In genomic region chr14:54366581-54366980, GRCm38 (mm10) we compare ENCODE assay signal across 19 mouse cellular contexts. TPM values are rescaled to one million over a fixed set of nuclear protein-coding genes. Genes with fewer than 3 reads are reported as not detected.
DNase-seq lines count a peak whose midpoint lies in the region; ATAC-seq lines count a peak whose summit lies in the region.
"Had no signal": no experiment of that assay in that cellular context is flagged by ENCODE, and none has a peak within 500 bp of the region (broad histone marks: within the 10 kb centered on the region; RNA-seq: fewer than 3 reads in every experiment).

No protein-coding gene starts in this region.

- H3K27ac ChIP-seq in heart, embryonic 10.5 days = no peak overlapping the region
- H3K27ac ChIP-seq in heart, embryonic 11.5 days (ENCODE audit: low read depth, low read length) = no peak overlapping the region
- no peak overlapping the region for H3K27ac ChIP-seq in midbrain, embryonic 11.5 days (ENCODE audit: low read depth, low read length)
- H3K27ac ChIP-seq in midbrain, embryonic 10.5 days (replicated peaks) = no peak overlapping the region
- H3K27ac ChIP-seq: embryonic facial prominence, embryonic 13.5 days; forebrain, embryonic 12.5 days; heart, embryonic 15.5 days; hindbrain, embryonic 13.5 days; hindbrain, postnatal 0 days had no signal

- 94% methylated on average over 10 of the region's 10 CpGs for WGBS in heart, embryonic 10.5 days
- 86% methylated on average over 10 of the region's 10 CpGs for WGBS in heart, embryonic 11.5 days (ENCODE audit: insufficient replicate concordance)
- WGBS in midbrain, embryonic 11.5 days = 94% methylated on average over 10 of the region's 10 CpGs
- 97% methylated on average over 10 of the region's 10 CpGs for WGBS in midbrain, embryonic 10.5 days

- H3K4me3 ChIP-seq in heart, embryonic 10.5 days = no peak overlapping the region
- no peak overlapping the region for H3K4me3 ChIP-seq in heart, embryonic 11.5 days (ENCODE audit: low read depth, low read length)
- no peak overlapping the region for H3K4me3 ChIP-seq in midbrain, embryonic 11.5 days (ENCODE audit: low read depth, low read length)
- no peak overlapping the region for H3K4me3 ChIP-seq in midbrain, embryonic 10.5 days
- H3K4me3 ChIP-seq: embryonic facial prominence, embryonic 13.5 days; forebrain, embryonic 12.5 days; heart, embryonic 15.5 days; hindbrain, embryonic 13.5 days had no signal

- no peaks in the 10 kb centered on the region for H3K4me1 ChIP-seq in heart, embryonic 10.5 days
- H3K4me1 ChIP-seq in heart, embryonic 11.5 days (ENCODE audit: control insufficient read depth, insufficient read depth, low read length) = peaks cover 6% of the 10 kb centered on the region; the same call in 1 of the 2 replicates
- peaks cover 4% of the 10 kb centered on the region for H3K4me1 ChIP-seq in midbrain, embryonic 11.5 days (ENCODE audit: control insufficient read depth, insufficient read depth, low read length)
- peaks cover 7% of the 10 kb centered on the region for H3K4me1 ChIP-seq in midbrain, embryonic 10.5 days

- H3K27me3 ChIP-seq in heart, embryonic 10.5 days (ENCODE audit: insufficient read depth, poor library complexity, severe bottlenecking) = no peaks in the 10 kb centered on the region
- H3K27me3 ChIP-seq in heart, embryonic 11.5 days (ENCODE audit: control insufficient read depth, insufficient read depth, low read length) = no peaks in the 10 kb centered on the region
- H3K27me3 ChIP-seq in midbrain, embryonic 11.5 days (ENCODE audit: control insufficient read depth, insufficient read depth, low read length) = no peaks in the 10 kb centered on the region
- H3K27me3 ChIP-seq in midbrain, embryonic 10.5 days (ENCODE audit: low read depth, poor library complexity, severe bottlenecking) = no peaks in the 10 kb centered on the region
- H3K27me3 ChIP-seq: embryonic facial prominence, embryonic 13.5 days; forebrain, embryonic 12.5 days; heart, embryonic 15.5 days; hindbrain, embryonic 13.5 days had no signal

- no peak overlapping the region for H3K4me2 ChIP-seq in heart, embryonic 11.5 days
- no peak overlapping the region for H3K4me2 ChIP-seq in midbrain, embryonic 11.5 days
- H3K4me2 ChIP-seq: embryonic facial prominence, embryonic 13.5 days; forebrain, embryonic 12.5 days; heart, embryonic 15.5 days; hindbrain, embryonic 13.5 days had no signal

- no peak for ATAC-seq in heart, embryonic 11.5 days (replicated peaks; ENCODE audit: insufficient number of reproducible peaks, low FRiP score, low TSS enrichment)
- no peak for ATAC-seq in midbrain, embryonic 11.5 days (ENCODE audit: low FRiP score)
- ATAC-seq: forebrain, embryonic 16.5 days; hindbrain, postnatal 0 days had no signal

- no peak overlapping the region for H3K9ac ChIP-seq in heart, embryonic 11.5 days (ENCODE audit: low read depth, low read length)
- H3K9ac ChIP-seq in midbrain, embryonic 11.5 days (ENCODE audit: low read length) = no peak overlapping the region
- H3K9ac ChIP-seq: embryonic facial prominence, embryonic 13.5 days; forebrain, embryonic 12.5 days; heart, embryonic 15.5 days; hindbrain, embryonic 13.5 days had no signal

- peaks cover 80% of the 10 kb centered on the region for H3K36me3 ChIP-seq in heart, embryonic 10.5 days
- peaks cover 38% of the 10 kb centered on the region for H3K36me3 ChIP-seq in heart, embryonic 11.5 days (ENCODE audit: control insufficient read depth, insufficient read depth, low read length)
- peaks cover 34% of the 10 kb centered on the region for H3K36me3 ChIP-seq in midbrain, embryonic 11.5 days (ENCODE audit: control insufficient read depth, insufficient read depth, low read length)
- peaks cover 89% of the 10 kb centered on the region for H3K36me3 ChIP-seq in midbrain, embryonic 10.5 days

- no peaks in the 10 kb centered on the region for H3K9me3 ChIP-seq in heart, embryonic 10.5 days
- no peaks in the 10 kb centered on the region for H3K9me3 ChIP-seq in heart, embryonic 11.5 days (replicated peaks; ENCODE audit: control insufficient read depth, low read length)
- no peaks in the 10 kb centered on the region for H3K9me3 ChIP-seq in midbrain, embryonic 11.5 days (ENCODE audit: control insufficient read depth, low read length)
- H3K9me3 ChIP-seq in midbrain, embryonic 10.5 days (replicated peaks) = peaks cover 10% of the 10 kb centered on the region; the same call in 1 of the 2 replicates
- H3K9me3 ChIP-seq: embryonic facial prominence, embryonic 13.5 days; heart, embryonic 15.5 days; hindbrain, embryonic 13.5 days had no signal

- DNase-seq in heart, embryonic 10.5 days (ENCODE audit: low spot score) = peak; percentile 66
- peak; percentile 12 for DNase-seq in midbrain, embryonic 11.5 days (ENCODE audit: low spot score, missing footprints)
- no peak for DNase-seq in midbrain, embryonic 10.5 days (ENCODE audit: low spot score)
- peak; percentile 38 for DNase-seq in heart, postnatal 4 days
- no peak for DNase-seq in neural tube, embryonic 10.5 days (ENCODE audit: extremely low spot score, low spot score)
- DNase-seq: adrenal gland, adult 2 months; adrenal gland, postnatal 25 days; cerebellum, adult 18-20 months; cerebellum, adult 9-11 months; cerebellum, postnatal 36 days; gastrocnemius, postnatal 14 days; kidney, adult 11 months had no signal

RNA-seq across cellular contexts. Expression of gene Oxa1l, which starts 5.9 kb away (rescaled TPM):
- polyA plus RNA-seq in heart, embryonic 10.5 days (2016; fragmentation: Nextera tagmentation; extraction: Ambion mirVana) = 52.1 and 62.5 TPM in 2 replicates
- 61.7 and 62.5 TPM in 2 replicates for polyA plus RNA-seq in heart, embryonic 11.5 days (2014; fragmentation: Nextera tagmentation; extraction: Ambion mirVana)
- 44.2 and 45.9 TPM in 2 replicates for polyA plus RNA-seq in midbrain, embryonic 11.5 days (2014; fragmentation: Nextera tagmentation; extraction: Ambion mirVana)
- polyA plus RNA-seq in midbrain, embryonic 10.5 days (2016; fragmentation: Nextera tagmentation; extraction: Ambion mirVana) = 48.0 and 54.1 TPM in 2 replicates
- 100 to 1,000 TPM; 114 to 126 TPM for total RNA-seq in heart, postnatal 4 days (2021)

RNA-seq across cellular contexts. Expression of gene Slc7a7, which starts 51.0 kb away (rescaled TPM):
- 6.2 and 8.4 TPM in 2 replicates for polyA plus RNA-seq in heart, embryonic 10.5 days (2016; fragmentation: Nextera tagmentation; extraction: Ambion mirVana)
- polyA plus RNA-seq in heart, embryonic 11.5 days (2014; fragmentation: Nextera tagmentation; extraction: Ambion mirVana) = 8.0 TPM in 2 replicates
- polyA plus RNA-seq in midbrain, embryonic 11.5 days (2014; fragmentation: Nextera tagmentation; extraction: Ambion mirVana) = 4.3 and 4.7 TPM in 2 replicates
- 4.5 and 5.9 TPM in 2 replicates for polyA plus RNA-seq in midbrain, embryonic 10.5 days (2016; fragmentation: Nextera tagmentation; extraction: Ambion mirVana)
- 1 to 10 TPM; 5.2 to 7.8 TPM for total RNA-seq in heart, postnatal 4 days (2021)

Comparison
In these comparisons a context has a peak if more than half of its experiments do, and no peak if none do; other contexts are left out.
1. DNase-seq: peak in heart, embryonic 10.5 days (single experiment), midbrain, embryonic 11.5 days (single experiment) and heart, postnatal 4 days (single experiment); none in midbrain, embryonic 10.5 days (single experiment) and neural tube, embryonic 10.5 days (single experiment).